Mouse (Mus musculus) limb, embryonic 14.5 days (tissue): Measurements from ENCODE around the gene Trrap. TPM values are rescaled to one million over a fixed set of nuclear protein-coding genes. Genes with fewer than 3 reads are reported as not detected.

Experiments
- ATAC-seq: fragments of 200-750 bp; cut with Nextera tagmentation; 2 replicates; pipeline ENCODE4 v1.8.0; 2017; ENCODE audit warnings: low read depth, moderate number of reproducible peaks, moderate TSS enrichment; ENCODE audit not compliant: low FRiP score
- DNase-seq: peaks from one replicate; pipeline ENCODE4 v3.0.0-alpha.2; 2015; ENCODE audit warnings: low spot score
- H3K27ac ChIP-seq: fragments of 300-500 bp; sonication (generic); replicated peaks from 2 replicates; pipeline ENCODE4 v1.5.1; 2014; ENCODE audit warnings: low read depth, mild to moderate bottlenecking, low read length, moderate library complexity, mixed read lengths
- H3K27me3 ChIP-seq: fragments of 300-500 bp; sonication (generic); 2 replicates; pipeline ENCODE4 v1.6.1; 2014; ENCODE audit warnings: low read length, mixed read lengths; ENCODE audit not compliant: control insufficient read depth, insufficient read depth
- H3K36me3 ChIP-seq: fragments of 300-500 bp; sonication (generic); 2 replicates; pipeline ENCODE4 v1.6.1; 2014; ENCODE audit warnings: mild to moderate bottlenecking, low read length, moderate library complexity, mixed read lengths; ENCODE audit not compliant: control insufficient read depth, insufficient read depth
- H3K4me1 ChIP-seq: fragments of 300-500 bp; sonication (generic); 2 replicates; pipeline ENCODE4 v1.6.1; 2014; ENCODE audit warnings: antibody characterized with exemption, low read length, mixed read lengths; ENCODE audit not compliant: control insufficient read depth, insufficient read depth
- H3K4me2 ChIP-seq: fragments of 300-500 bp; sonication (generic); replicated peaks from 2 replicates; pipeline ENCODE4 v1.6.1; 2014; ENCODE audit warnings: low read depth, mild to moderate bottlenecking, low read length, moderate library complexity; ENCODE audit not compliant: severe bottlenecking
- H3K4me3 ChIP-seq: fragments of 300-500 bp; sonication (generic); replicated peaks from 2 replicates; pipeline ENCODE4 v1.5.1; 2014; ENCODE audit warnings: low read length
- H3K9ac ChIP-seq: fragments of 300-500 bp; sonication (generic); 2 replicates; pipeline ENCODE4 v1.6.1; 2014; ENCODE audit warnings: mild to moderate bottlenecking, low read depth, low read length, moderate library complexity; ENCODE audit not compliant: severe bottlenecking
- H3K9me3 ChIP-seq: fragments of 300-500 bp; sonication (generic); 2 replicates; pipeline ENCODE4 v1.6.1; 2016; ENCODE audit warnings: low read length; ENCODE audit not compliant: control insufficient read depth
- POLR2A ChIP-seq: fragments of 200-500 bp; IDR thresholded peaks from 2 replicates; pipeline ENCODE4 v1.8.0; 2012; ENCODE audit warnings: inconsistent platforms, mild to moderate bottlenecking, moderate library complexity, borderline replicate concordance; ENCODE audit not compliant: insufficient read depth, insufficient read length; ENCODE audit errors: extremely low read depth
- WGBS: fragments of 180-500 bp; shearing (Covaris S2); extraction: QIAGEN DNeasy Blood & Tissue Kit; methylation state at CpG from one replicate; pipeline ENCODE4 v1.1.7; 2014; 5-methylcytosine and 5-hydroxymethylcytosine counted together
- polyA plus RNA-seq, 2 experiments: library from polyadenylated mRNA; depleted of rRNA in 1 of 2; stranded (reverse) in 1 of 2; unstranded in 1 of 2; fragments of >200 nt; fragmentation: Nextera tagmentation in 1 of 2; extraction: Ambion mirVana in 1 of 2; gene quantifications; 2 replicates each; pipeline versions ENCODE4 v1.2.1 to v1.2.3; 2012 to 2014

Trrap gene
- polyA plus RNA-seq, 2 experiments = 79.2 to 146 TPM

DNA sequence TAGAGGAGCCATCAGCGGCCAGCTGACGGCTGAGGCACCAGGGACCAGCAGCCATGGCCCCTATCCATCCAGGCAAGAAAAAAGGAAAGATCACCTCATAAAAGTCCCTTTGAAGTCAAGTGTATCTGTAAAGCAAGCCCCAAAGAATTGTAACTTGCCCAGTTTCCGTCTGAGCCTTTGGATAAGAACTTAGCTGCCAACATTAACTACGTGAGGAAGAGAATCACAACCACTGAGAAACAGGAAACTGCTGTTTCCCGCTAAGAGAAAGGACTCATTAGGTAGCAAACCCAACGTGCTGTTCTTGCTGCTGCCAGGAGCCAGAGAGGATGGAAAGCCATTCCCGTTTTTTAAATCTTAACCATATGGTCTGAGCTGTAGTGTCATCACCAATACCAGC is 103.2 kb downstream of the Trrap start:
- DNase-seq = peak; percentile 23
- WGBS = 19% methylated on average over 7 of the region's 7 CpGs

DNA sequence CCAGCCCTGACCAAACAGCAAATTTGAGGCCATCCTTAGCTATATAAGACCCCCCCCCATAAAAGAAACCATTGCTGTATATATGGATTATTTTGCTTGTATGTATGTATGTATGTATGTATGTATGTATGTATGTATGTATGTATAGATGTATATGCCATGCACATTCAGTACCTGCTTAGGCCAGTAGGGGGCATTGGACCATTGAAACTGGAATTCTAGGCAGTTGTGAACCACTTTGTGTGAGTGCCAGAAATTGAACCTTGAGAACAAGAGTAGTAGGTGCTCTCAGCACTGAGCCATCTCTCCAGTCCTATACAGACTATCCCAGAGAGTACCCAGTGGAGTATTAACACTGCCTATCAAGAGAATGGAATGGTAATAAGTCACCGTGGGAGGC is 104.2 kb downstream of the Trrap start:
- DNase-seq (no peak), ATAC-seq (no peak)
- 0 out of 2 replicates have a peak, but pooled peaks cover 2% of the 10 kb centered on the region for H3K4me1 ChIP-seq
- H3K36me3 ChIP-seq = peaks cover 5% of the 10 kb centered on the region; the same call in 1 of the 2 replicates
- no peak overlapping the region for H3K27ac ChIP-seq
- H3K4me3 ChIP-seq = no peak overlapping the region
- no peaks in the 10 kb centered on the region for H3K9me3 ChIP-seq
- no peak overlapping the region for H3K9ac ChIP-seq
- WGBS = 89% methylated on average over 1 of the region's 1 CpGs
- H3K4me2 ChIP-seq = no peak overlapping the region
- no peaks in the 10 kb centered on the region for H3K27me3 ChIP-seq
- no peak for TF ChIP-seq POLR2A

More for the DNA sequence above, 103.2 kb downstream of the Trrap start:
- H3K36me3 ChIP-seq = no peaks in the 10 kb centered on the region
- H3K9ac ChIP-seq = no peak overlapping the region
- no peaks in the 10 kb centered on the region for H3K9me3 ChIP-seq
- no peak overlapping the region for H3K4me2 ChIP-seq
- H3K27me3 ChIP-seq = no peaks in the 10 kb centered on the region
- H3K27ac ChIP-seq = no peak overlapping the region
- 0 out of 2 replicates have a peak, but pooled peaks cover 2% of the 10 kb centered on the region for H3K4me1 ChIP-seq
- H3K4me3 ChIP-seq = no peak overlapping the region
- no peak for TF ChIP-seq POLR2A
- no peak for ATAC-seq

DNA sequence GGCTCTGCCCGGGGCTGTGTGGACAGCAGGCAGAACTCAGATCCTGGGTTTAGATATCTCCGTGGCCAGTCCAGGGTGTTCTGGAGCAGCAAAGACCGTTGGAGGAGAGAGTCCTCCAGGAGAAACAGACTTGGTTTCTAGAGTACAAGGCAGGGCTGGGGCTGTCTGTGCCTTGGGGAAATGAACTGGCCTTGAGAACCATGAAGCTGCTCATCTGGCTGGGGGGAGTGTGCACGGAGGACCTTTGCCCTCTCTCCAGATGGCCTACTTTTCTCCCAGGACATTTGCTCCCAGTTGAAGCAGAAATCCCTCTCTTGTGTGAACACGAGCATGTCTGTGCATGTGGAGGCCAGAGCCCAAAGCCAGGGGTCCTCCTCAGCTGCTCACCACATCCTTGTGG is 104.8 kb downstream of the Trrap start:
- DNase-seq = no peak
- no peak for ATAC-seq
- no peak overlapping the region for H3K9ac ChIP-seq
- no peak overlapping the region for H3K27ac ChIP-seq
- H3K27me3 ChIP-seq = no peaks in the 10 kb centered on the region
- H3K4me2 ChIP-seq = no peak overlapping the region
- no peaks in the 10 kb centered on the region for H3K9me3 ChIP-seq
- 0 out of 2 replicates have a peak, but pooled peaks cover 2% of the 10 kb centered on the region for H3K4me1 ChIP-seq
- whole genome bisulfite sequencing = 63% methylated on average over 5 of the region's 5 CpGs
- H3K36me3 ChIP-seq = peaks cover 9% of the 10 kb centered on the region; the same call in 1 of the 2 replicates
- no peak overlapping the region for H3K4me3 ChIP-seq
- no peak for TF ChIP-seq POLR2A

DNA sequence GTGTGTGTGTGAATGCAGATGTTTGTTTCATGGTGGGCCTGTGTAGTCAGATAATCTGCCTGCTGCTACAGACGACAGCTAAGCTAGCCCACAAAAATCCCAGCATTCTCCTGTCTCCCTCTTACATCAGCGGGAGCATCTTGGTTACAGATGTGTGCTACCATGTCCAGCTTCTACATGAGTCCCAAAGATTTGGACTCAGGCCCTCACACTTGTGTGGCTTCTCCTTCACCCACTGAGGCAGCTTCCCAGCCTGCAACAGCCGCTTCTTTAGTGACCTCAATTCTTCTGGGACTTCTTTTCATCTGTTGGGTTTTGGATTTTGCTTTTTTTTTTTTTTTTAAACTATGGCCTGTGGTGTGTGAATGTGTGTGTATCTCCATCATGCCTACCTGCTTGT is 105.3 kb downstream of the Trrap start:
- Histone ChIP-seq H3K36me3 (peaks cover 15% of the 10 kb centered on the region; the same call in 1 of the 2 replicates), H3K27ac (no peak overlapping the region), H3K9me3 (no peaks in the 10 kb centered on the region), H3K4me1 (0 out of 2 replicates have a peak, but pooled peaks cover 2% of the 10 kb centered on the region), H3K27me3 (no peaks in the 10 kb centered on the region), H3K9ac (no peak overlapping the region), H3K4me3 (no peak overlapping the region), H3K4me2 (no peak overlapping the region)
- no peak for TF ChIP-seq POLR2A
- no peak for ATAC-seq
- DNase-seq = peak; percentile 7
- 60% methylated on average over 3 of the region's 3 CpGs for WGBS

DNA sequence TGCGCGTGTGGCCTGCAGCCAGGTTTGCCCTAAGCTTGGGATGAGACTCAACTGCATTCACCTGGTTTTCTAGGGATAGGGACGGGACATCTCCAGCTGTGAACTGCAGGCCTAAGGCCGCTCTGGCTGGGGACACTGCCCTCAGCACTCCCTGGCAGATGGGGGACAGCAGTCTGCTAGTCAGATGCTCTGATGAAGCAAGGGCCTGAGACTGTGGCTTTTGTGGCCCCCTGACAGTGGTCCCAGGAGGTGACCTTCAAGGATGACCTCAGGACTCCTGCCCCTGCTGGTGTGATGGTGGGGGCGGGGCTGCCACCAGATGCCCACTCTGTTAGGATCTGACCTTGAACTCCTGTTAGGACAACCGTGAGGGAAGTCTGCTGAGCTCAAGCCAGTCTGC is 107.7 kb downstream of the Trrap start:
- no peak overlapping the region for H3K4me2 ChIP-seq
- H3K4me3 ChIP-seq = no peak overlapping the region
- no peak for TF ChIP-seq POLR2A
- H3K27me3 ChIP-seq = no peaks in the 10 kb centered on the region
- H3K27ac ChIP-seq = no peak overlapping the region
- H3K4me1 ChIP-seq = 0 out of 2 replicates have a peak, but pooled peaks cover 2% of the 10 kb centered on the region
- ATAC-seq (no peak), DNase-seq (no peak)
- H3K9me3 ChIP-seq = no peaks in the 10 kb centered on the region
- peaks cover 38% of the 10 kb centered on the region for H3K36me3 ChIP-seq
- H3K9ac ChIP-seq = no peak overlapping the region
- WGBS = 87% methylated on average over 6 of the region's 6 CpGs
